Mouse (Mus musculus) MEL (cell line): Measurements from ENCODE around the gene Usp3. TPM values are rescaled to one million over a fixed set of nuclear protein-coding genes. Genes with fewer than 3 reads are reported as not detected.

Experiments
- DNase-seq: peaks from one replicate; pipeline ENCODE4 v3.0.0; 2011; ENCODE audit warnings: low read depth, low spot score
- H3K27ac ChIP-seq: 2 replicates; pipeline ENCODE4 v1.5.1; 2012; ENCODE audit warnings: low read depth, mild to moderate bottlenecking, control low read depth, low read length, moderate library complexity; ENCODE audit not compliant: control insufficient read depth
- H3K27me3 ChIP-seq, 2 experiments: fragments of 150-350 bp in 1 of 2; sonication (generic) in 1 of 2; 2 replicates each; pipeline ENCODE4 v1.6.1; 2012; ENCODE audit warnings: low read length in 2 of 2, mild to moderate bottlenecking in 2 of 2, improper control_type of control experiment in 1 of 2, moderate library complexity in 1 of 2; ENCODE audit not compliant: insufficient read depth in 2 of 2, control insufficient read depth in 1 of 2
- H3K36me3 ChIP-seq, 2 experiments: 2 replicates each; pipeline ENCODE4 v1.6.1; 2012 to 2014; ENCODE audit warnings: low read length in 2 of 2, improper control_type of control experiment in 1 of 2, inconsistent platforms in 1 of 2, mild to moderate bottlenecking in 1 of 2; ENCODE audit not compliant: insufficient read depth in 2 of 2, control insufficient read depth in 1 of 2
- H3K4me1 ChIP-seq, 2 experiments: fragments of 150-350 bp in 1 of 2; sonication (generic) in 1 of 2; 2 replicates each; pipeline ENCODE4 v1.6.1; 2012; ENCODE audit warnings: low read length in 2 of 2, improper control_type of control experiment in 1 of 2, mild to moderate bottlenecking in 1 of 2; ENCODE audit not compliant: insufficient read depth in 2 of 2, control insufficient read depth in 1 of 2
- H3K4me3 ChIP-seq, 2 experiments: fragments of 150-350 bp in 1 of 2; sonication (generic) in 1 of 2; 2 replicates each; pipeline ENCODE4 v1.5.1; 2012; ENCODE audit warnings: low read depth in 2 of 2, low read length in 2 of 2, mild to moderate bottlenecking in 2 of 2, moderate library complexity in 2 of 2, control low read depth in 1 of 2, improper control_type of control experiment in 1 of 2; ENCODE audit not compliant: control insufficient read depth in 1 of 2, insufficient read depth in 1 of 2
- H3K79me2 ChIP-seq: 2 replicates; pipeline ENCODE4 v1.6.1; 2012; ENCODE audit warnings: mild to moderate bottlenecking, low read length, moderate library complexity; ENCODE audit not compliant: control insufficient read depth, poor library complexity, insufficient read depth
- H3K9ac ChIP-seq: 2 replicates; pipeline ENCODE4 v1.6.1; 2012; ENCODE audit warnings: low read depth, mild to moderate bottlenecking, control low read depth, low read length, moderate library complexity; ENCODE audit not compliant: control insufficient read depth, poor library complexity, severe bottlenecking
- H3K9me3 ChIP-seq: fragments of 150-350 bp; sonication (generic); replicated peaks from 2 replicates; pipeline ENCODE4 v1.6.1; 2012; ENCODE audit warnings: mild to moderate bottlenecking, low read length, improper control_type of control experiment, moderate library complexity; ENCODE audit not compliant: insufficient read depth
- BHLHE40 ChIP-seq: IDR thresholded peaks from 2 replicates; pipeline ENCODE4 v1.6.1; 2012; ENCODE audit warnings: low read depth, mild to moderate bottlenecking, inconsistent platforms, low read length, improper control_type of control experiment, borderline replicate concordance
- CHD1 ChIP-seq: IDR thresholded peaks from 2 replicates; pipeline ENCODE4 v1.6.1; 2012; ENCODE audit warnings: low read depth, mild to moderate bottlenecking, inconsistent platforms, low read length, improper control_type of control experiment
- CHD2 ChIP-seq: IDR thresholded peaks from 2 replicates; pipeline ENCODE4 v1.6.1; 2011; ENCODE audit warnings: low read length, improper control_type of control experiment
- CTCF ChIP-seq, 3 experiments: IDR thresholded peaks in 2 of 3; conservative IDR thresholded peaks in 1 of 3; 2 replicates each; pipeline ENCODE4 v1.5.1; 2011 to 2012; ENCODE audit warnings: low read length in 3 of 3, low read depth in 2 of 3, mild to moderate bottlenecking in 2 of 3, improper control_type of control experiment in 1 of 3, inconsistent platforms in 1 of 3, mixed read lengths in 1 of 3, moderate library complexity in 1 of 3; ENCODE audit not compliant: control insufficient read depth in 1 of 3, insufficient read depth in 1 of 3, poor library complexity in 1 of 3, severe bottlenecking in 1 of 3
- E2F4 ChIP-seq: IDR thresholded peaks from 2 replicates; pipeline ENCODE4 v1.6.1; 2011; ENCODE audit warnings: low read depth, low read length, improper control_type of control experiment, borderline replicate concordance
- ELF1 ChIP-seq: IDR thresholded peaks from 2 replicates; pipeline ENCODE4 v1.6.1; 2014; ENCODE audit warnings: low read depth, mild to moderate bottlenecking, inconsistent platforms, low read length, improper control_type of control experiment, moderate library complexity
- EP300 ChIP-seq, 2 experiments: IDR thresholded peaks; 2 replicates each; pipeline ENCODE4 v1.6.1; 2011; ENCODE audit warnings: improper control_type of control experiment in 2 of 2, low read length in 2 of 2, low read depth in 1 of 2, mild to moderate bottlenecking in 1 of 2
- ETS1 ChIP-seq: IDR thresholded peaks from 2 replicates; pipeline ENCODE4 v1.6.1; 2012; ENCODE audit warnings: low read depth, mild to moderate bottlenecking, inconsistent platforms, low read length, improper control_type of control experiment, moderate library complexity
- GABPA ChIP-seq: IDR thresholded peaks from 2 replicates; pipeline ENCODE4 v1.6.1; 2012; ENCODE audit warnings: low read depth, mild to moderate bottlenecking, inconsistent platforms, low read length, improper control_type of control experiment, moderate library complexity
- GATA1 ChIP-seq: IDR thresholded peaks from 2 replicates; pipeline ENCODE4 v1.6.1; 2011; ENCODE audit warnings: low read depth, low read length, improper control_type of control experiment
- HCFC1 ChIP-seq: IDR thresholded peaks from 2 replicates; pipeline ENCODE4 v1.6.1; 2012; ENCODE audit warnings: low read depth, mild to moderate bottlenecking, inconsistent platforms, low read length, improper control_type of control experiment, moderate library complexity
- JUND ChIP-seq: IDR thresholded peaks from 2 replicates; pipeline ENCODE4 v1.6.1; 2011; ENCODE audit warnings: low read depth, mild to moderate bottlenecking, improper control_type of control experiment, low read length
- KAT2A ChIP-seq: conservative IDR thresholded peaks from 2 replicates; pipeline ENCODE4 v1.6.1; 2012; ENCODE audit warnings: low read depth, low read length, improper control_type of control experiment, inconsistent platforms
- MAX ChIP-seq: IDR thresholded peaks from 2 replicates; pipeline ENCODE4 v1.6.1; 2011; ENCODE audit warnings: low read length, improper control_type of control experiment
- MAZ ChIP-seq: IDR thresholded peaks from 2 replicates; pipeline ENCODE4 v1.6.1; 2012; ENCODE audit warnings: low read depth, mild to moderate bottlenecking, inconsistent platforms, low read length, improper control_type of control experiment
- MEF2A ChIP-seq: IDR thresholded peaks from 2 replicates; pipeline ENCODE4 v1.6.1; 2014; ENCODE audit warnings: low read depth, mild to moderate bottlenecking, inconsistent platforms, low read length, improper control_type of control experiment; ENCODE audit not compliant: poor library complexity, insufficient replicate concordance, severe bottlenecking; ENCODE audit errors: extremely low read depth
- MXI1 ChIP-seq: IDR thresholded peaks from 2 replicates; pipeline ENCODE4 v1.6.1; 2011; ENCODE audit warnings: mild to moderate bottlenecking, low read depth, low read length, improper control_type of control experiment
- MYB ChIP-seq: IDR thresholded peaks from 2 replicates; pipeline ENCODE4 v1.6.1; 2011; ENCODE audit warnings: mild to moderate bottlenecking, low read depth, low read length, improper control_type of control experiment
- MYC ChIP-seq: IDR thresholded peaks from 2 replicates; pipeline ENCODE4 v1.6.1; 2011; ENCODE audit warnings: low read depth, mild to moderate bottlenecking, low read length, improper control_type of control experiment, moderate library complexity
- NELFE ChIP-seq: IDR thresholded peaks from 2 replicates; pipeline ENCODE4 v1.6.1; 2011; ENCODE audit warnings: low read depth, low read length, improper control_type of control experiment
- NRF1 ChIP-seq: IDR thresholded peaks from 2 replicates; pipeline ENCODE4 v1.6.1; 2014; ENCODE audit warnings: low read depth, mild to moderate bottlenecking, inconsistent platforms, low read length, improper control_type of control experiment, moderate library complexity; ENCODE audit not compliant: poor library complexity, insufficient read depth, severe bottlenecking
- POLR2A ChIP-seq, 2 experiments: IDR thresholded peaks; 2 replicates each; pipeline ENCODE4 v1.6.1; 2011 to 2012; ENCODE audit warnings: low read length in 2 of 2, mild to moderate bottlenecking in 2 of 2, control low read depth in 1 of 2, improper control_type of control experiment in 1 of 2, low read depth in 1 of 2, moderate library complexity in 1 of 2; ENCODE audit not compliant: control insufficient read depth in 1 of 2, insufficient read depth in 1 of 2, poor library complexity in 1 of 2
- POLR2AphosphoS2 ChIP-seq: IDR thresholded peaks from 2 replicates; pipeline ENCODE4 v1.6.1; 2011; ENCODE audit warnings: low read length, improper control_type of control experiment
- POLR2AphosphoS5 ChIP-seq: IDR thresholded peaks from 2 replicates; pipeline ENCODE4 v1.6.1; 2012; ENCODE audit warnings: low read depth, borderline replicate concordance, mild to moderate bottlenecking, inconsistent platforms, low read length, moderate library complexity, mixed read lengths
- RAD21 ChIP-seq: IDR thresholded peaks from 2 replicates; pipeline ENCODE4 v1.6.1; 2011; ENCODE audit warnings: mild to moderate bottlenecking, low read depth, low read length, improper control_type of control experiment
- RCOR1 ChIP-seq: IDR thresholded peaks from 2 replicates; pipeline ENCODE4 v1.6.1; 2012; ENCODE audit warnings: low read depth, mild to moderate bottlenecking, inconsistent platforms, low read length, improper control_type of control experiment
- SIN3A ChIP-seq: IDR thresholded peaks from 2 replicates; pipeline ENCODE4 v1.6.1; 2012; ENCODE audit warnings: low read length, improper control_type of control experiment, inconsistent platforms
- SMC3 ChIP-seq: IDR thresholded peaks from 2 replicates; pipeline ENCODE4 v1.6.1; 2011; ENCODE audit warnings: low read depth, low read length, improper control_type of control experiment
- TAL1 ChIP-seq: IDR thresholded peaks from 2 replicates; pipeline ENCODE4 v1.6.1; 2012; ENCODE audit warnings: mild to moderate bottlenecking, inconsistent platforms, low read length, moderate library complexity, mixed read lengths
- TBP ChIP-seq: IDR thresholded peaks from 2 replicates; pipeline ENCODE4 v1.8.0; 2011; ENCODE audit warnings: low read depth, low read length, improper control_type of control experiment
- TCF12 ChIP-seq: IDR thresholded peaks from 2 replicates; pipeline ENCODE4 v1.6.1; 2014; ENCODE audit warnings: low read depth, mild to moderate bottlenecking, inconsistent platforms, low read length, improper control_type of control experiment, moderate library complexity
- UBTF ChIP-seq: IDR thresholded peaks from 2 replicates; pipeline ENCODE4 v1.6.1; 2012; ENCODE audit warnings: low read depth, mild to moderate bottlenecking, inconsistent platforms, low read length, improper control_type of control experiment, moderate library complexity, borderline replicate concordance; ENCODE audit not compliant: insufficient read depth
- USF1 ChIP-seq: IDR thresholded peaks from 2 replicates; pipeline ENCODE4 v1.6.1; 2014; ENCODE audit warnings: low read depth, mild to moderate bottlenecking, inconsistent platforms, low read length, improper control_type of control experiment, moderate library complexity
- USF2 ChIP-seq, 2 experiments: IDR thresholded peaks; 2 replicates each; pipeline ENCODE4 v1.6.1; 2011 to 2012; ENCODE audit warnings: improper control_type of control experiment in 2 of 2, low read length in 2 of 2, borderline replicate concordance in 1 of 2, inconsistent platforms in 1 of 2, low read depth in 1 of 2, mild to moderate bottlenecking in 1 of 2; ENCODE audit not compliant: insufficient read depth in 1 of 2
- ZC3H11A ChIP-seq: IDR thresholded peaks from 2 replicates; pipeline ENCODE4 v1.6.1; 2012; ENCODE audit warnings: low read depth, mild to moderate bottlenecking, inconsistent platforms, low read length, improper control_type of control experiment
- ZKSCAN1 ChIP-seq: IDR thresholded peaks from 2 replicates; pipeline ENCODE4 v1.6.1; 2012; ENCODE audit warnings: low read depth, mild to moderate bottlenecking, inconsistent platforms, low read length, improper control_type of control experiment, moderate library complexity
- ZMIZ1 ChIP-seq: IDR thresholded peaks from 2 replicates; pipeline ENCODE4 v1.6.1; 2012; ENCODE audit warnings: low read depth, mild to moderate bottlenecking, inconsistent platforms, low read length, improper control_type of control experiment, moderate library complexity
- ZNF384 ChIP-seq: IDR thresholded peaks from 2 replicates; pipeline ENCODE4 v1.6.1; 2012; ENCODE audit warnings: low read depth, mild to moderate bottlenecking, inconsistent platforms, low read length, improper control_type of control experiment
- polyA plus RNA-seq, 2 experiments: library from polyadenylated mRNA; stranded (reverse) in 1 of 2; unstranded in 1 of 2; fragments of >175 nt in 1 of 2; fragments of >200 nt in 1 of 2; gene quantifications; 2 replicates each; pipeline versions ENCODE4 v1.2.1 to v1.2.4; 2012; ENCODE audit warnings: low replicate concordance in 2 of 2, low read depth in 1 of 2; ENCODE audit not compliant: insufficient read length in 2 of 2, insufficient read depth in 1 of 2, missing spikeins in 1 of 2
- total RNA-seq: library from RNA; depleted of rRNA; stranded (reverse); fragments of 300-350 nt; gene quantifications from 2 replicates; pipeline ENCODE4 v1.2.3, GENCODE M21; 2012

Usp3 gene
- total and polyA plus RNA-seq, 3 experiments = 9.8 to 534 (median 22.0) TPM

DNA sequence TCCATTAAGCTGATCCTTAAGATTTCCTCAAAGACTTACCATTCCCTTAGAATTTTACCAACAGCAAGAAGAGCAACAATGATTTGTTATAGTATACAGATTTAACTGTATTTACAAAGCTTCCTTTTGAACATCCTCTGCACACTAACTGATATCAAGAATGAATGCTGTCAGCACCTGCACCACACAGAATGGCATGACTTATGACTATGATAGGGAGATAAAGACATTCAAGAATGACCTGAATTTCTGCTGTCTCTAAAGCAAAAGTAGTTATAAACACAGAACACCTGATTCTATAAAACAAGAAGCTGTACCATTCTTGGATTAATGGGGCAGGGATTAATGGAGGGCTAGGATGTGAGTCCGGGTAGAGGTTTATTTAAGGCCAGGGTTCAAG lies 32.2 kb downstream of the Usp3 start:
- Histone ChIP-seq H3K36me3 (peaks cover 0 to 49% of the 10 kb centered on the region in 2 experiments; a peak in 2 of 4 replicates), H3K9me3 (no peaks in the 10 kb centered on the region), H3K79me2 (peaks cover 2% of the 10 kb centered on the region; the same call in 1 of the 2 replicates), H3K27ac (no peak overlapping the region), H3K27me3 (no peaks in the 10 kb centered on the region), H3K9ac (no peak overlapping the region), H3K4me3 (no peak overlapping the region), H3K4me1 (peaks cover 14 to 34% of the 10 kb centered on the region in 2 experiments)
- DNase-seq = peak; percentile 75
- TF ChIP-seq TCF12 = peak; percentile 77
- TF ChIP-seq ZKSCAN1 = no peak
- TF ChIP-seq POLR2AphosphoS5 = no peak
- peak; percentile 99 for TF ChIP-seq RCOR1
- no peak for TF ChIP-seq NRF1
- no peak for TF ChIP-seq ZNF384
- 0 out of 2 replicates have a peak, but pooled peaks have one; percentile 34 for TF ChIP-seq HCFC1
- no peak for TF ChIP-seq USF2 (IDR thresholded peaks at IDR 0.05; ENCODE audit: borderline replicate concordance in 1 of 2, insufficient read depth in 1 of 2, low read depth in 1 of 2, low read length in 2 of 2)
- TF ChIP-seq ZMIZ1 = no peak
- TF ChIP-seq CTCF (IDR thresholded peaks at IDR 0.05 in 2 of 3, conservative IDR thresholded peaks at IDR 0.05 in 1 of 3; ENCODE audit: control insufficient read depth in 1 of 3, insufficient read depth in 1 of 3, low read depth in 2 of 3, low read length in 3 of 3, poor library complexity in 1 of 3, severe bottlenecking in 1 of 3) = no peak
- 0 out of 2 replicates have a peak, but pooled peaks have one; percentile 57 for TF ChIP-seq BHLHE40
- TF ChIP-seq POLR2AphosphoS2 = no peak
- TF ChIP-seq CHD1 = no peak
- no peak for TF ChIP-seq KAT2A
- TF ChIP-seq MEF2A = no peak
- TF ChIP-seq SMC3 = no peak
- TF ChIP-seq EP300 (IDR thresholded peaks at IDR 0.05; ENCODE audit: low read depth in 1 of 2, low read length in 2 of 2) = peak; percentile 67 to 76
- TF ChIP-seq MYC = no peak
- TF ChIP-seq GABPA = no peak
- no peak for TF ChIP-seq RAD21
- peak; percentile 81 for TF ChIP-seq ETS1
- no peak for TF ChIP-seq MAZ
- no peak for TF ChIP-seq UBTF
- no peak for TF ChIP-seq ELF1
- TF ChIP-seq MXI1 = no peak; the same call in 1 of the 2 replicates
- no peak for TF ChIP-seq MAX
- no peak for TF ChIP-seq JUND
- peak; percentile 29 for TF ChIP-seq ZC3H11A
- no peak; the same call in 1 of the 2 replicates for TF ChIP-seq SIN3A
- TF ChIP-seq E2F4 = no peak
- TF ChIP-seq USF1 = no peak
- TF ChIP-seq TAL1 = 0 out of 2 replicates have a peak, but pooled peaks have one; percentile 6
- TF ChIP-seq MYB = no peak
- no peak for TF ChIP-seq CHD2
- TF ChIP-seq NELFE = no peak
- TF ChIP-seq GATA1 = peak; percentile 88
- TF ChIP-seq POLR2A (IDR thresholded peaks at IDR 0.05; ENCODE audit: control insufficient read depth in 1 of 2, insufficient read depth in 1 of 2, low read depth in 1 of 2, low read length in 2 of 2, poor library complexity in 1 of 2) = no peak
- TF ChIP-seq TBP = no peak
